Comparison of ENCODE assay signal across 9 mouse cellular contexts in genomic region chr15:21109009-21109841, GRCm38 (mm10).
DNase-seq lines count a peak whose midpoint lies in the region; ATAC-seq and TF ChIP-seq lines count a peak whose summit lies in the region.
"Had no signal": no experiment of that assay in that cellular context is flagged by ENCODE, and none has a peak within 500 bp of the region (broad histone marks: within the 10 kb centered on the region; RNA-seq: fewer than 3 reads in every experiment).

No protein-coding gene starts in this region.

- H3K36me3 ChIP-seq in heart, adult 2 months (ENCODE audit: control insufficient read depth, insufficient read depth, low read length) = no peaks in the 10 kb centered on the region
- no peaks in the 10 kb centered on the region for H3K36me3 ChIP-seq in CH12.LX (replicated peaks in 1 of 2; ENCODE audit: control insufficient read depth in 1 of 2, insufficient read depth in 1 of 2, low read length in 1 of 2)
- no peaks in the 10 kb centered on the region for H3K36me3 ChIP-seq in embryonic facial prominence, embryonic 14.5 days (ENCODE audit: control insufficient read depth, insufficient read depth, low read length)
- H3K36me3 ChIP-seq in intestine, embryonic 15.5 days = no peaks in the 10 kb centered on the region
- H3K36me3 ChIP-seq in neural tube, embryonic 14.5 days (ENCODE audit: control insufficient read depth, insufficient read depth, low read length) = no peaks in the 10 kb centered on the region
- H3K36me3 ChIP-seq: liver, embryonic 15.5 days had no signal

- H3K9ac ChIP-seq in heart, adult 2 months (ENCODE audit: low read depth, low read length) = 0 out of 2 replicates have a peak overlapping the region, but pooled peaks have one; percentile 15
- no peak overlapping the region for H3K9ac ChIP-seq in CH12.LX (ENCODE audit: insufficient read depth, low read depth)
- H3K9ac ChIP-seq in embryonic facial prominence, embryonic 14.5 days (ENCODE audit: low read depth, low read length) = peak overlapping the region; percentile 52; the same call in 1 of the 2 replicates
- peak overlapping the region; percentile 21; the same call in 1 of the 2 replicates for H3K9ac ChIP-seq in intestine, embryonic 15.5 days
- no peak overlapping the region for H3K9ac ChIP-seq in neural tube, embryonic 14.5 days (replicated peaks; ENCODE audit: low read depth, low read length)
- H3K9ac ChIP-seq: liver, embryonic 15.5 days had no signal

- H3K4me1 ChIP-seq in heart, adult 2 months (ENCODE audit: control insufficient read depth, insufficient read depth, low read length) = no peaks in the 10 kb centered on the region
- peaks cover 0 to 4% of the 10 kb centered on the region in 2 experiments; a peak in 1 of 4 replicates for H3K4me1 ChIP-seq in CH12.LX (ENCODE audit: control insufficient read depth in 1 of 2, insufficient read depth in 2 of 2)
- H3K4me1 ChIP-seq in embryonic facial prominence, embryonic 14.5 days (ENCODE audit: control insufficient read depth, insufficient read depth, low read length) = no peaks in the 10 kb centered on the region
- H3K4me1 ChIP-seq in intestine, embryonic 15.5 days (replicated peaks) = no peaks in the 10 kb centered on the region
- no peaks in the 10 kb centered on the region for H3K4me1 ChIP-seq in neural tube, embryonic 14.5 days (ENCODE audit: control insufficient read depth, insufficient read depth, low read length)
- H3K4me1 ChIP-seq: liver, embryonic 15.5 days had no signal

- TF ChIP-seq EP300 in heart, adult 2 months (IDR thresholded peaks at IDR 0.05; ENCODE audit: insufficient read depth, low read depth, low read length) = no peak
- no peak for TF ChIP-seq EP300 in CH12.LX (IDR thresholded peaks at IDR 0.05; ENCODE audit: low read length)

- intact Hi-C loops in heart, adult 2 months (cut with DNase I) = no loop called here

- DNase-seq in heart, adult 2 months = no peak
- DNase-seq in heart, adult 9 months (ENCODE audit: low spot score in 2 of 2) = no peak
- peak; percentile 73 for DNase-seq in CH12.LX (ENCODE audit: extremely low read depth)
- DNase-seq in embryonic facial prominence, embryonic 14.5 days (ENCODE audit: low spot score) = peak; percentile 75
- DNase-seq in spleen, adult 18-20 months = no peak

- H3K27ac ChIP-seq in heart, adult 2 months = no peak overlapping the region
- H3K27ac ChIP-seq in CH12.LX (ENCODE audit: insufficient read depth, low read depth) = no peak overlapping the region
- H3K27ac ChIP-seq in embryonic facial prominence, embryonic 14.5 days (replicated peaks; ENCODE audit: low read depth, low read length) = no peak overlapping the region
- no peak overlapping the region for H3K27ac ChIP-seq in intestine, embryonic 15.5 days
- H3K27ac ChIP-seq in neural tube, embryonic 14.5 days (ENCODE audit: low read depth, low read length) = no peak overlapping the region
- H3K27ac ChIP-seq: liver, embryonic 15.5 days had no signal

- peak; percentile 50 for TF ChIP-seq RAD21 in CH12.LX (IDR thresholded peaks at IDR 0.05; ENCODE audit: low read depth, low read length)

- 14% methylated on average over 11 of the region's 11 CpGs for WGBS in heart, adult 2 months
- WGBS in embryonic facial prominence, embryonic 14.5 days = 9% methylated on average over 11 of the region's 11 CpGs
- WGBS in intestine, embryonic 15.5 days = 20% methylated on average over 11 of the region's 11 CpGs
- WGBS in neural tube, embryonic 14.5 days = 19% methylated on average over 11 of the region's 11 CpGs

- in situ Hi-C loops in CH12.LX (cut with MboI; ENCODE audit: low pct_ligation_motif_present, low pct_unique_long_range_greater_than_20kb, low sequenced_read_pairs) = loop anchor here (25.0 kb wide), 1 partner anchor 303 kb away; no protein-coding TSS in a partner anchor

- peak; percentile 86 for ATAC-seq in embryonic facial prominence, embryonic 14.5 days (ENCODE audit: low read depth)
- peak; percentile 77 for ATAC-seq in intestine, embryonic 15.5 days
- peak; percentile 75; the same call in 1 of the 2 replicates for ATAC-seq in neural tube, embryonic 14.5 days (ENCODE audit: low read depth)
- ATAC-seq in megakaryocyte-erythroid progenitor cell, adult 5-6 weeks (replicated peaks; ENCODE audit: low FRiP score, low TSS enrichment, poor library complexity, severe bottlenecking) = no peak

- peak; percentile 25 for TF ChIP-seq CTCF in heart, adult 2 months (IDR thresholded peaks at IDR 0.05)
- TF ChIP-seq CTCF in CH12.LX (conservative IDR thresholded peaks at IDR 0.05 in 1 of 2, IDR thresholded peaks at IDR 0.05 in 1 of 2; ENCODE audit: low read depth in 2 of 2, low read length in 2 of 2) = peak in 1 of 2 experiments; percentile 44; a peak in 2 of 4 replicates

- H3K27me3 ChIP-seq in heart, adult 2 months (ENCODE audit: control insufficient read depth, insufficient read depth, low read length) = no peaks in the 10 kb centered on the region
- H3K27me3 ChIP-seq in CH12.LX (replicated peaks) = no peaks in the 10 kb centered on the region
- no peaks in the 10 kb centered on the region; the same call in 1 of the 2 replicates for H3K27me3 ChIP-seq in embryonic facial prominence, embryonic 14.5 days (replicated peaks; ENCODE audit: control insufficient read depth, insufficient read depth, low read length)
- no peaks in the 10 kb centered on the region for H3K27me3 ChIP-seq in intestine, embryonic 15.5 days (replicated peaks)
- no peaks in the 10 kb centered on the region for H3K27me3 ChIP-seq in neural tube, embryonic 14.5 days (ENCODE audit: control insufficient read depth, insufficient read depth, low read length)
- H3K27me3 ChIP-seq: liver, embryonic 15.5 days had no signal

- dilution Hi-C loops in CH12.LX (cut with MboI; ENCODE audit: extremely low pct_ligation_motif_present, extremely low pct_unique_long_range_greater_than_20kb, low sequenced_read_pairs) = no loop called here

- H3K9me3 ChIP-seq in CH12.LX (replicated peaks; ENCODE audit: low read length) = peaks cover 14% of the 10 kb centered on the region
- H3K9me3 ChIP-seq in embryonic facial prominence, embryonic 14.5 days (ENCODE audit: control insufficient read depth, low read length) = no peaks in the 10 kb centered on the region
- H3K9me3 ChIP-seq in intestine, embryonic 15.5 days = no peaks in the 10 kb centered on the region
- no peaks in the 10 kb centered on the region for H3K9me3 ChIP-seq in neural tube, embryonic 14.5 days (ENCODE audit: control insufficient read depth, low read length)
- H3K9me3 ChIP-seq: liver, embryonic 15.5 days had no signal

- 0 out of 2 replicates have a peak overlapping the region, but pooled peaks have one; percentile 15 for H3K4me2 ChIP-seq in CH12.LX (ENCODE audit: insufficient read depth, low read depth, poor library complexity, severe bottlenecking)
- H3K4me2 ChIP-seq in embryonic facial prominence, embryonic 14.5 days (ENCODE audit: low read depth, low read length) = peak overlapping the region; percentile 61
- peak overlapping the region; percentile 56 for H3K4me2 ChIP-seq in intestine, embryonic 15.5 days (replicated peaks)
- H3K4me2 ChIP-seq in neural tube, embryonic 14.5 days (ENCODE audit: low read depth, low read length) = peak overlapping the region; percentile 32; the same call in 1 of the 2 replicates
- H3K4me2 ChIP-seq: liver, embryonic 15.5 days had no signal

- H3K79me2 ChIP-seq in heart, adult 2 months (replicated peaks; ENCODE audit: control insufficient read depth, insufficient read depth, low read length) = no peaks in the 10 kb centered on the region
- H3K79me2 ChIP-seq in CH12.LX (replicated peaks; ENCODE audit: control insufficient read depth, extremely low read depth, insufficient read depth, poor library complexity, severe bottlenecking) = no peaks in the 10 kb centered on the region

- no peak for TF ChIP-seq POLR2A in heart, adult 2 months (IDR thresholded peaks at IDR 0.05; ENCODE audit: insufficient read depth, low read depth, low read length)
- TF ChIP-seq POLR2A in CH12.LX (IDR thresholded peaks at IDR 0.05; ENCODE audit: low read depth, low read length) = no peak

- H3K4me3 ChIP-seq in heart, adult 2 months = no peak overlapping the region; the same call in 1 of the 2 replicates
- H3K4me3 ChIP-seq in CH12.LX (replicated peaks in 1 of 3; ENCODE audit: low read depth in 2 of 3, low read length in 2 of 3, poor library complexity in 1 of 3) = peak overlapping the region in 1 of 3 experiments; percentile 24
- peak overlapping the region; percentile 38 for H3K4me3 ChIP-seq in embryonic facial prominence, embryonic 14.5 days (ENCODE audit: low read depth, low read length)
- peak overlapping the region; percentile 28 for H3K4me3 ChIP-seq in intestine, embryonic 15.5 days (replicated peaks)
- H3K4me3 ChIP-seq in neural tube, embryonic 14.5 days (ENCODE audit: low read depth, low read length) = no peak overlapping the region
- H3K4me3 ChIP-seq: liver, embryonic 15.5 days had no signal

TF ChIP-seq in CH12.LX, 34 proteins besides CTCF, POLR2A, EP300 and RAD21:
- TF ChIP-seq ZNF384 (IDR thresholded peaks at IDR 0.05; ENCODE audit: low read depth, low read length) (peak; percentile 94), E2F4 (IDR thresholded peaks at IDR 0.05; ENCODE audit: insufficient replicate concordance, low read depth, low read length) (no peak), TCF12 (IDR thresholded peaks at IDR 0.05; ENCODE audit: low read depth, low read length) (no peak), MYC (IDR thresholded peaks at IDR 0.05; ENCODE audit: low read depth, low read length) (no peak)

Comparison
In these comparisons a context has a peak if more than half of its experiments do, and no peak if none do; other contexts are left out.
1. DNase-seq: peak in CH12.LX (single experiment) and embryonic facial prominence, embryonic 14.5 days (single experiment); none in heart, adult 2 months (0 of 2), heart, adult 9 months (0 of 2) and spleen, adult 18-20 months (0 of 2).
2. H3K4me3 ChIP-seq: peak in embryonic facial prominence, embryonic 14.5 days (single experiment) and intestine, embryonic 15.5 days (single experiment); none in heart, adult 2 months (single experiment) and neural tube, embryonic 14.5 days (single experiment).
3. H3K9ac ChIP-seq: peak in heart, adult 2 months (single experiment), embryonic facial prominence, embryonic 14.5 days (single experiment) and intestine, embryonic 15.5 days (single experiment); none in CH12.LX (single experiment) and neural tube, embryonic 14.5 days (single experiment).
4. Peak in every context shown above with its lines, with median percentiles within 50 percentile points of each other: H3K4me2 ChIP-seq.